Mouse (Mus musculus) retina, postnatal 1 day (tissue): ENCODE measurements at regions not wholly inside any gene's neighbourhood (a gene's known extent, or its start where the extent isn't known, plus 50 kb on each side); places are given as distances from the start of the nearest gene placed in this dataset.

Source experiments
- DNase-seq: peaks from one replicate; pipeline ENCODE4 v3.0.0-alpha.2; 2012

GRCm38 (mm10) chr2:52804106-52804825 is 53.4 kb upstream of the Fmnl2 start:
- DNase-seq: peak; percentile 6

- DNase-seq: no peak
Observed at GRCm38 (mm10) chr2:52804826-52805149, 52.9 kb upstream of the Fmnl2 start.

GRCm38 (mm10) chr2:52807826-52808225 is 49.8 kb upstream of the Fmnl2 start:
- DNase-seq: no peak
